Mouse (Mus musculus): Measurements from ENCODE around the gene Hid1. TPM values are rescaled to one million over a fixed set of nuclear protein-coding genes. Genes with fewer than 3 reads are reported as not detected.

Gene Hid1
- total RNA-seq, 2 experiments from 2014 or later: not detected

Other genes with a start within 250 kb of the Hid1 start
- not detected in 2 replicates for gene Cd300lf, start 233.8 kb downstream of the Hid1 start, total RNA-seq (2014; fragmentation: Nextera tagmentation)
- gene Cd300lf, start 233.8 kb downstream of the Hid1 start, total RNA-seq (2017): 0.46 and 2.8 TPM in 2 replicates
- gene Slc9a3r1, start 204.4 kb downstream of the Hid1 start, total RNA-seq (2014; fragmentation: Nextera tagmentation): 37.4 and 55.9 TPM in 2 replicates
- 48.2 and 50.3 TPM in 2 replicates for gene Slc9a3r1, start 204.4 kb downstream of the Hid1 start, total RNA-seq (2017)
- gene Tmem104, start 180.3 kb downstream of the Hid1 start, total RNA-seq (2014; fragmentation: Nextera tagmentation): 11.5 and 12.8 TPM in 2 replicates
- 2.4 and 3.6 TPM in 2 replicates for gene Tmem104, start 180.3 kb downstream of the Hid1 start, total RNA-seq (2017)
- gene Nat9, start 179.9 kb downstream of the Hid1 start, total RNA-seq (2014; fragmentation: Nextera tagmentation): 27.1 and 27.5 TPM in 2 replicates
- 21.3 and 28.0 TPM in 2 replicates for gene Nat9, start 179.9 kb downstream of the Hid1 start, total RNA-seq (2017)
- not detected in 2 replicates for gene Grin2c, start 100.5 kb downstream of the Hid1 start, total RNA-seq (2014; fragmentation: Nextera tagmentation)
- not detected in 2 replicates for gene Grin2c, start 100.5 kb downstream of the Hid1 start, total RNA-seq (2017)
- gene Fdxr, start 90.7 kb downstream of the Hid1 start, total RNA-seq (2014; fragmentation: Nextera tagmentation): 23.9 and 26.4 TPM in 2 replicates
- gene Fdxr, start 90.7 kb downstream of the Hid1 start, total RNA-seq (2017): 9.7 and 14.2 TPM in 2 replicates
- gene Fads6, start 70.1 kb downstream of the Hid1 start, total RNA-seq (2014; fragmentation: Nextera tagmentation): 1.2 and 1.3 TPM in 2 replicates
- 1.4 and 2.9 TPM in 2 replicates for gene Fads6, start 70.1 kb downstream of the Hid1 start, total RNA-seq (2017)
- gene Otop2, start 60.6 kb downstream of the Hid1 start, total RNA-seq (2014; fragmentation: Nextera tagmentation): not detected in 2 replicates
- not detected in 2 replicates for gene Otop2, start 60.6 kb downstream of the Hid1 start, total RNA-seq (2017)
- gene Ush1g, start 45.7 kb downstream of the Hid1 start, total RNA-seq (2014; fragmentation: Nextera tagmentation): not detected in 2 replicates
- not detected in 2 replicates for gene Ush1g, start 45.7 kb downstream of the Hid1 start, total RNA-seq (2017)
- gene Otop3, start 33.0 kb downstream of the Hid1 start, total RNA-seq (2014; fragmentation: Nextera tagmentation): not detected in 2 replicates
- not detected in 2 replicates for gene Otop3, start 33.0 kb downstream of the Hid1 start, total RNA-seq (2017)
- 0.68 TPM in 1 of 2 replicates, not detected in the other for gene Cdr2l, start 14.2 kb upstream of the Hid1 start, total RNA-seq (2014; fragmentation: Nextera tagmentation)
- gene Cdr2l, start 14.2 kb upstream of the Hid1 start, total RNA-seq (2017): 0.67 TPM in 1 of 2 replicates, not detected in the other
- 73.3 and 77.9 TPM in 2 replicates for gene Mrpl58, start 36.0 kb upstream of the Hid1 start, total RNA-seq (2014; fragmentation: Nextera tagmentation)
- 91.3 and 109 TPM in 2 replicates for gene Mrpl58, start 36.0 kb upstream of the Hid1 start, total RNA-seq (2017)
- 783 and 971 TPM in 2 replicates for gene Atp5h, start 52.2 kb upstream of the Hid1 start, total RNA-seq (2014; fragmentation: Nextera tagmentation)
- gene Atp5h, start 52.2 kb upstream of the Hid1 start, total RNA-seq (2017): 804 and 885 TPM in 2 replicates
- 16.4 and 19.4 TPM in 2 replicates for gene Kctd2, start 52.4 kb upstream of the Hid1 start, total RNA-seq (2014; fragmentation: Nextera tagmentation)
- 9.5 and 9.6 TPM in 2 replicates for gene Kctd2, start 52.4 kb upstream of the Hid1 start, total RNA-seq (2017)
- not detected in 2 replicates for gene Trim80, start 72.8 kb upstream of the Hid1 start, total RNA-seq (2014; fragmentation: Nextera tagmentation)
- gene Trim80, start 72.8 kb upstream of the Hid1 start, total RNA-seq (2017): not detected in 2 replicates
- not detected in 2 replicates for gene Slc16a5, start 94.7 kb upstream of the Hid1 start, total RNA-seq (2014; fragmentation: Nextera tagmentation)
- not detected in 2 replicates for gene Slc16a5, start 94.7 kb upstream of the Hid1 start, total RNA-seq (2017)
- gene Armc7, start 107.9 kb upstream of the Hid1 start, total RNA-seq (2014; fragmentation: Nextera tagmentation): 5.1 and 5.2 TPM in 2 replicates
- gene Armc7, start 107.9 kb upstream of the Hid1 start, total RNA-seq (2017): 2.6 and 4.1 TPM in 2 replicates
- gene Nt5c, start 124.1 kb upstream of the Hid1 start, total RNA-seq (2014; fragmentation: Nextera tagmentation): 75.8 and 96.5 TPM in 2 replicates
- gene Nt5c, start 124.1 kb upstream of the Hid1 start, total RNA-seq (2017): 113 and 118 TPM in 2 replicates
- 100 and 137 TPM in 2 replicates for gene Jpt1, start 146.6 kb upstream of the Hid1 start, total RNA-seq (2014; fragmentation: Nextera tagmentation)
- 136 and 149 TPM in 2 replicates for gene Jpt1, start 146.6 kb upstream of the Hid1 start, total RNA-seq (2017)
- gene Sumo2, start 168.5 kb upstream of the Hid1 start, total RNA-seq (2014; fragmentation: Nextera tagmentation): 482 and 644 TPM in 2 replicates
- 590 and 678 TPM in 2 replicates for gene Sumo2, start 168.5 kb upstream of the Hid1 start, total RNA-seq (2017)
- 172 and 175 TPM in 2 replicates for gene Nup85, start 196.7 kb upstream of the Hid1 start, total RNA-seq (2014; fragmentation: Nextera tagmentation)
- 170 and 173 TPM in 2 replicates for gene Nup85, start 196.7 kb upstream of the Hid1 start, total RNA-seq (2017)
- gene Mrps7, start 236.2 kb upstream of the Hid1 start, total RNA-seq (2014; fragmentation: Nextera tagmentation): 49.9 and 57.2 TPM in 2 replicates
- 46.9 and 63.8 TPM in 2 replicates for gene Mrps7, start 236.2 kb upstream of the Hid1 start, total RNA-seq (2017)
- 34.1 and 43.3 TPM in 2 replicates for gene Gga3, start 236.3 kb upstream of the Hid1 start, total RNA-seq (2014; fragmentation: Nextera tagmentation)
- gene Gga3, start 236.3 kb upstream of the Hid1 start, total RNA-seq (2017): 28.2 and 31.8 TPM in 2 replicates
- 18.9 and 32.1 TPM in 2 replicates for gene Mif4gd, start 245.2 kb upstream of the Hid1 start, total RNA-seq (2014; fragmentation: Nextera tagmentation)
- 17.5 and 29.5 TPM in 2 replicates for gene Mif4gd, start 245.2 kb upstream of the Hid1 start, total RNA-seq (2017)